Mouse (Mus musculus): ENCODE results near the gene Mylk4. TPM values are rescaled to one million over a fixed set of nuclear protein-coding genes. Genes with fewer than 3 reads are reported as not detected.

The Mylk4 gene
- polyA plus RNA-seq, 1 experiment from 2014 or later: 0.01 TPM

- ATAC-seq: no peak
- TF ChIP-seq CTCF (IDR thresholded peaks at IDR 0.05): peak; percentile 77
- peaks cover 6% of the 10 kb centered on the region for H3K27me3 ChIP-seq
- DNase-seq (ENCODE audit: low read depth, low spot score): no peak
- ChIA-PET CTCF (interaction anchor here (0.8 to 7.5 kb wide), 11 partner anchors 8 to 135 kb away, joined by 3 to 59 read pairs (median 4); no protein-coding TSS in a partner anchor), POLR2A (interaction anchor here (2.1 kb wide), 1 partner anchor 29 kb away, joined by 5 read pairs; no protein-coding TSS in a partner anchor)
- in situ Hi-C loops (cut with MboI; ENCODE audit: low pct_unique_long_range_greater_than_20kb): loop anchor here (5.0 kb wide), 1 partner anchor 34 kb away; the partner anchor contains the start of genes D930007J09Rik and Wrnip1
These were observed 15.7 kb downstream of the Mylk4 start for GRCm38 (mm10) chr13:32768104-32768503.

- peaks cover 6% of the 10 kb centered on the region for H3K27me3 ChIP-seq
- TF ChIP-seq CTCF (IDR thresholded peaks at IDR 0.05): no peak
- in situ Hi-C loops (cut with MboI; ENCODE audit: low pct_unique_long_range_greater_than_20kb): no loop called here
- ATAC-seq: no peak
- DNase-seq (ENCODE audit: low read depth, low spot score): no peak
- ChIA-PET CTCF (no interaction called here), POLR2A (no interaction called here)
These were observed 19.3 kb downstream of the Mylk4 start for GRCm38 (mm10) chr13:32764448-32764847.

DNA sequence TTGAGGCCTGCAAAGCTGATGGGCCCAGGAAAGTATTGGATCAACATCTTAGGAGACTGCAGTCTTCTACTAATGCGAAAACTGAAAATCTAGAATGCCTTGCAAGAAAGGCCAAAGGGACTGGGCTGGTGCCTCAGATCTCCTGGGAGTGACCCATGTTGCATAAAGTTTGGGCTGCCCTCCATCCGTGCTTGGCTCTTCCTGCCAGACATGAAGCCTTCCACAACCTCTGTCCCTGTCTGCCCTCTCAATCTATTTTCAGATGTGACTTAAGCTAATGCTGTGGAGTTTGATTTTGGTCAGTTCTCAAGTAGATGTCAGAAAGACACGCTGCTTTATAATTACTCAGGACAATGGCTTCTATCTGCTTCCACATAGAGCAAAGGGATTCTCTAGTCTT is 20.6 kb downstream of the Mylk4 start:
- CTCF ChIA-PET: interaction anchor here (0.8 to 1.1 kb wide), 2 partner anchors 36 to 103 kb away, joined by 3 read pairs; no protein-coding TSS in a partner anchor
- POLR2A ChIA-PET: no interaction called here
- peaks cover 6% of the 10 kb centered on the region for H3K27me3 ChIP-seq
- ATAC-seq: no peak
- no peak for DNase-seq (ENCODE audit: low read depth, low spot score)
- no peak for TF ChIP-seq CTCF (IDR thresholded peaks at IDR 0.05)
- in situ Hi-C loops (cut with MboI; ENCODE audit: low pct_unique_long_range_greater_than_20kb): no loop called here

DNA sequence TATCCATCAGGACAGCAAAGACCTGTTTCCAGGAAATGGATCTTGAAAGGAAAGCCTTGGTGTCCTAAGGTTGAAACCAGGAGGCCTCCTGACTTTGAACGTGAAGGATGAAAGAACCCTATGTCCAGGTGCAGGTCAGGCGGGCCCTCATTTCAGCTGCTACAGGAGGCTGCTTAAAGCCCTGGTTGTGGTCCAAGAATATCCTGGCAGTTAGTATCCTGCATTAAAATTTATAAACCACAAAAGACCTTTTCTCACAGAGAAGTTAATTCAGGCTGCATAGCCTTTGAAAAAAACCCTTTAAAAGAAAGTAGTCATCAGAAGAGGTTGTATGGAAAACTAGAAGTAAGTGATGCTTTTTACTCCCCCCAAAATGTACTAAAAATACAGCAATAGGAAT is 23.0 kb downstream of the Mylk4 start:
- ChIA-PET POLR2A (no interaction called here), CTCF (no interaction called here)
- no peak for TF ChIP-seq CTCF (IDR thresholded peaks at IDR 0.05)
- ATAC-seq: no peak
- no peak for DNase-seq (ENCODE audit: low read depth, low spot score)
- H3K27me3 ChIP-seq: no peaks in the 10 kb centered on the region
- in situ Hi-C loops (cut with MboI; ENCODE audit: low pct_unique_long_range_greater_than_20kb): no loop called here

GRCm38 (mm10) chr13:32759036-32759435 is 24.7 kb downstream of the Mylk4 start:
- no peaks in the 10 kb centered on the region for H3K27me3 ChIP-seq
- CTCF ChIA-PET: interaction anchor here (1.1 kb wide), 1 partner anchor 9 kb away, joined by 5 read pairs; no protein-coding TSS in a partner anchor
- no peak for DNase-seq (ENCODE audit: low read depth, low spot score)
- in situ Hi-C loops (cut with MboI; ENCODE audit: low pct_unique_long_range_greater_than_20kb): no loop called here
- no peak for TF ChIP-seq CTCF (IDR thresholded peaks at IDR 0.05)
- POLR2A ChIA-PET: no interaction called here
- ATAC-seq: no peak

DNA sequence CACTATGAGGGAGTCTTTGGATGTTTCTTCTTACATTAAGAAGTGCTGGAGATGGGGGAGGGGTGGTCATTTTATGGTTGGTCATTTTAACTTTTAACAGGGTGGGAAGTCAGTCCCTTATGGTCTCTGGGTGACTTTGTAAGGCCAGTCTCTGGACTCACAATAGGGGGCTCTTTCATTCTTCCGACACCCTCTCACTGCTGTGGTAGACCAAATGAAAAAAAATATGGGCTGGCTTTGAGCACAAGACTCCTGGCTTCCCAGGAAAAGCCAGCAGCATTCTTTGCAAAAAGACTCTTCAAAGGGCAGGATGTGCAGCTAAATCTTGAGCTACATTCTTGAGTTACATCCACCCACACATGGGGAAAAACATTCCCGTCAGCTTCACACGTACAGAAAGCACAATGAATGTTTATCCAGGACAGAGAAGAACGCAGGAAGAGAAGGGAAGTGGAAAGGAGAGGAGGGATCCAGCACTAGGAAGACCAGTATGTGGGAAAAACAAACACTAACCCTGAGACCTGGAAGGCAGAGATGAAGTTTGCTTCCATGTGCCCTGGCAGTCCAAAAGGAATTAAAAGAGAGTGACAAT is 31.6 kb downstream of the Mylk4 start:
- ChIA-PET CTCF (interaction anchor here (1.1 kb wide), 1 partner anchor 22 kb away, joined by 3 read pairs; no protein-coding TSS in a partner anchor), POLR2A (no interaction called here)
- ATAC-seq: no peak
- no peak for TF ChIP-seq CTCF (IDR thresholded peaks at IDR 0.05)
- DNase-seq (ENCODE audit: low read depth, low spot score): no peak
- H3K27me3 ChIP-seq: no peaks in the 10 kb centered on the region
- in situ Hi-C loops (cut with MboI; ENCODE audit: low pct_unique_long_range_greater_than_20kb): no loop called here

- no peaks in the 10 kb centered on the region for H3K27me3 ChIP-seq
- ChIA-PET CTCF (no interaction called here), POLR2A (no interaction called here)
- no peak for DNase-seq (ENCODE audit: low read depth, low spot score)
- in situ Hi-C loops (cut with MboI; ENCODE audit: low pct_unique_long_range_greater_than_20kb): no loop called here
- no peak for TF ChIP-seq CTCF (IDR thresholded peaks at IDR 0.05)
- ATAC-seq: no peak
These were observed 33.2 kb downstream of the Mylk4 start for GRCm38 (mm10) chr13:32750507-32750906.

DNA sequence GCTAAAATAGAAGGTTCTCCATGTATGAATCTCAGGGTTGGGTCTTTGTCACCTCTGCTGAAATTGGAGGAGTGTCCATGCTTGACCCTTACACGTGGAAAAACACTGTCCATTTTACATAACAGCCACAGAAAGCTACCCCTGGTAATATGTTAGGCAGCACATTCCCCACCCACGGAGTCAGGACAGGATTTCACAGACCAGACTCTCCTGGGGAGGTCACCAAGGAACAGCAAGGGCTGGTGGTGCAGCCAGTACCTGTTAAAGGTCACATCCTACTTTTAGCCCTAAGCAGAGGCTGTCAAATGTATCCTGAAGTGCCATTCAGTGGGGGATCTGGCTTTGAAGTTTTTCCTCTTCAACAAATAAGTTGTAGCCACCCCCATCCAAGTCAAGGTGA is 35.3 kb downstream of the Mylk4 start:
- no peak for TF ChIP-seq CTCF (IDR thresholded peaks at IDR 0.05)
- POLR2A ChIA-PET: no interaction called here
- DNase-seq (ENCODE audit: low read depth, low spot score) (no peak), ATAC-seq (no peak)
- CTCF ChIA-PET: no interaction called here
- peaks cover 5% of the 10 kb centered on the region for H3K27me3 ChIP-seq
- in situ Hi-C loops (cut with MboI; ENCODE audit: low pct_unique_long_range_greater_than_20kb): no loop called here

DNA sequence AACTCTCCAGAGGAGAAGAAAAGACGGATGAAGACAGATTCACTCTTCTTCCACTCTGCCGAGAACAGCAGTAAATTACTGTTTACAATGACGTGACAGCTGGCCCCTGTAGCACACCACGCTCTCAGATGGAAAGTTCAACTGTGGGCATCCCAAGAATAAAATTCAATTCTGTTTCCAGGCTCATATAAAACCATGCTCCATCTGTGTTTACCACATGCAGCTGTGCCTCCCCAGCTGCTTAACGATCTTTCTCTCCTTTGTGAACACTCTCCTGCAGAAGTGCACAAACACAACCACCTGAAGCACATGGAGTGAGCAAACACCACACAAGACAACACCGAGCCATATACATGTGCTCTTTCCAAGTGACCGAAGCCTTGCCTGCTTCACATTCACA is 42.6 kb downstream of the Mylk4 start:
- in situ Hi-C loops (cut with MboI; ENCODE audit: low pct_unique_long_range_greater_than_20kb): no loop called here
- TF ChIP-seq CTCF (IDR thresholded peaks at IDR 0.05): no peak
- ChIA-PET POLR2A (no interaction called here), CTCF (no interaction called here)
- ATAC-seq (no peak), DNase-seq (ENCODE audit: low read depth, low spot score) (no peak)
- peaks cover 52% of the 10 kb centered on the region for H3K27me3 ChIP-seq

GRCm38 (mm10) chr13:32731283-32731682 is 52.5 kb downstream of the Mylk4 start:
- ATAC-seq (no peak), DNase-seq (ENCODE audit: low read depth, low spot score) (no peak)
- in situ Hi-C loops (cut with MboI; ENCODE audit: low pct_unique_long_range_greater_than_20kb): no loop called here
- TF ChIP-seq CTCF (IDR thresholded peaks at IDR 0.05): peak; percentile 44
- POLR2A ChIA-PET: no interaction called here
- CTCF ChIA-PET: interaction anchor here (1.2 to 2.1 kb wide), 2 partner anchors 10 to 15 kb away, joined by 3 to 5 read pairs; no protein-coding TSS in a partner anchor
- H3K27me3 ChIP-seq: peaks cover 47% of the 10 kb centered on the region

- in situ Hi-C loops (cut with MboI; ENCODE audit: low pct_unique_long_range_greater_than_20kb): no loop called here
- POLR2A ChIA-PET: no interaction called here
- no peak for ATAC-seq
These were observed 59.1 kb downstream of the Mylk4 start for GRCm38 (mm10) chr13:32724606-32725005.

More at GRCm38 (mm10) chr13:32724606-32725005, 59.1 kb downstream of the Mylk4 start:
- CTCF ChIA-PET: no interaction called here
- no peak for DNase-seq (ENCODE audit: low read depth, low spot score)
- peaks cover 47% of the 10 kb centered on the region for H3K27me3 ChIP-seq
- TF ChIP-seq CTCF (IDR thresholded peaks at IDR 0.05): no peak
